ENCODE assay signal across 16 mouse cellular contexts in genomic region chr4:133903372-133903771, GRCm38 (mm10). TPM values are rescaled to one million over a fixed set of nuclear protein-coding genes. Genes with fewer than 3 reads are reported as not detected.
DNase-seq lines count a peak whose midpoint lies in the region; ATAC-seq and TF ChIP-seq lines count a peak whose summit lies in the region.
"Had no signal": no experiment of that assay in that cellular context is flagged by ENCODE, and none has a peak within 500 bp of the region (broad histone marks: within the 10 kb centered on the region; RNA-seq: fewer than 3 reads in every experiment).

No protein-coding gene starts in this region.

- no peak overlapping the region for H3K4me2 ChIP-seq in kidney, embryonic 16.5 days (replicated peaks; ENCODE audit: low read depth, low read length)
- no peak overlapping the region for H3K4me2 ChIP-seq in stomach, embryonic 15.5 days
- H3K4me2 ChIP-seq in stomach, postnatal 0 days (replicated peaks; ENCODE audit: low read depth): no peak overlapping the region
- H3K4me2 ChIP-seq: embryonic facial prominence, embryonic 15.5 days; neural tube, embryonic 12.5 days had no signal

- H3K36me3 ChIP-seq in kidney, embryonic 16.5 days (ENCODE audit: insufficient read depth, low read length): no peaks in the 10 kb centered on the region
- H3K36me3 ChIP-seq in stomach, embryonic 15.5 days: no peaks in the 10 kb centered on the region
- no peaks in the 10 kb centered on the region for H3K36me3 ChIP-seq in stomach, postnatal 0 days (ENCODE audit: control insufficient read depth, insufficient read depth, low read length)
- H3K36me3 ChIP-seq: embryonic facial prominence, embryonic 15.5 days; neural tube, embryonic 12.5 days had no signal

- H3K9me3 ChIP-seq in kidney, embryonic 16.5 days (ENCODE audit: low read length): no peaks in the 10 kb centered on the region
- no peaks in the 10 kb centered on the region for H3K9me3 ChIP-seq in stomach, embryonic 15.5 days
- H3K9me3 ChIP-seq in stomach, postnatal 0 days (ENCODE audit: control insufficient read depth, low read length): no peaks in the 10 kb centered on the region
- H3K9me3 ChIP-seq: embryonic facial prominence, embryonic 15.5 days; megakaryocyte, embryonic 14.5 days; neural tube, embryonic 12.5 days had no signal

- no peak for TF ChIP-seq EP300 in stomach, postnatal 0 days (optimal IDR thresholded peaks at IDR 0.05)

- peaks cover 11% of the 10 kb centered on the region; the same call in 1 of the 2 replicates for H3K4me1 ChIP-seq in kidney, embryonic 16.5 days (ENCODE audit: insufficient read depth, low read length)
- peaks cover 3% of the 10 kb centered on the region; the same call in 1 of the 2 replicates for H3K4me1 ChIP-seq in stomach, embryonic 15.5 days
- 0 out of 2 replicates have a peak, but pooled peaks cover 2% of the 10 kb centered on the region for H3K4me1 ChIP-seq in stomach, postnatal 0 days (replicated peaks; ENCODE audit: control insufficient read depth, insufficient read depth)

- H3K9ac ChIP-seq in kidney, embryonic 16.5 days (replicated peaks; ENCODE audit: low read length): no peak overlapping the region
- H3K9ac ChIP-seq in stomach, embryonic 15.5 days: no peak overlapping the region
- H3K9ac ChIP-seq in stomach, postnatal 0 days (ENCODE audit: low read length): no peak overlapping the region
- H3K9ac ChIP-seq: embryonic facial prominence, embryonic 15.5 days; neural tube, embryonic 12.5 days had no signal

- H3K4me3 ChIP-seq in kidney, embryonic 16.5 days (ENCODE audit: low read length): no peak overlapping the region
- no peak overlapping the region for H3K4me3 ChIP-seq in stomach, embryonic 15.5 days (replicated peaks)
- no peak overlapping the region for H3K4me3 ChIP-seq in stomach, postnatal 0 days (ENCODE audit: low read depth, low read length)
- H3K4me3 ChIP-seq: embryonic facial prominence, embryonic 15.5 days; megakaryocyte, embryonic 14.5 days; neural tube, embryonic 12.5 days had no signal

- H3K27me3 ChIP-seq in kidney, embryonic 16.5 days (ENCODE audit: insufficient read depth, low read length): no peaks in the 10 kb centered on the region
- H3K27me3 ChIP-seq in stomach, embryonic 15.5 days (replicated peaks): no peaks in the 10 kb centered on the region
- H3K27me3 ChIP-seq in stomach, postnatal 0 days (ENCODE audit: control insufficient read depth, insufficient read depth, low read length): no peaks in the 10 kb centered on the region
- H3K27me3 ChIP-seq: embryonic facial prominence, embryonic 15.5 days; neural tube, embryonic 12.5 days had no signal

- peak; percentile 32 for DNase-seq in adrenal gland, postnatal 14 days
- DNase-seq in adrenal gland, postnatal 25 days: no peak
- no peak for DNase-seq in kidney, postnatal 25 days
- no peak for DNase-seq in stomach, postnatal 0 days (ENCODE audit: low spot score)
- no peak for DNase-seq in thymus, adult 18-20 months
- DNase-seq in embryo, embryonic 10 days (ENCODE audit: low spot score): no peak
- DNase-seq: cerebellum, postnatal 10 days; gastrocnemius, postnatal 25 days; left cerebral cortex, postnatal 4 days had no signal

- no peak for TF ChIP-seq CTCF in stomach, postnatal 0 days (IDR thresholded peaks at IDR 0.05; ENCODE audit: low read depth)

- H3K27ac ChIP-seq in kidney, embryonic 16.5 days (ENCODE audit: low read length): no peak overlapping the region
- no peak overlapping the region for H3K27ac ChIP-seq in stomach, embryonic 15.5 days
- no peak overlapping the region for H3K27ac ChIP-seq in stomach, postnatal 0 days (replicated peaks)
- H3K27ac ChIP-seq: embryonic facial prominence, embryonic 15.5 days; hindbrain, postnatal 0 days; neural tube, embryonic 12.5 days had no signal

- ATAC-seq in kidney, embryonic 16.5 days (ENCODE audit: low FRiP score, low TSS enrichment): 0 out of 2 replicates have a peak, but pooled peaks have one; percentile 23
- peak; percentile 20; the same call in 1 of the 2 replicates for ATAC-seq in stomach, embryonic 15.5 days (ENCODE audit: insufficient read depth, low FRiP score, low read depth)
- no peak for ATAC-seq in stomach, postnatal 0 days (ENCODE audit: low FRiP score, low TSS enrichment)
- ATAC-seq: forebrain, embryonic 16.5 days; hindbrain, postnatal 0 days had no signal

- WGBS in kidney, embryonic 16.5 days: 66% methylated on average over 7 of the region's 7 CpGs
- 57% methylated on average over 7 of the region's 7 CpGs for WGBS in stomach, embryonic 15.5 days
- WGBS in stomach, postnatal 0 days: 60% methylated on average over 7 of the region's 7 CpGs

RNA-seq across cellular contexts. Expression of gene Rps6ka1, which starts 15.8 kb away (rescaled TPM):
- total RNA-seq in adrenal gland, postnatal 14 days (2021): 17.9 and 19.9 TPM in 2 replicates
- 14.7 and 21.3 TPM in 2 replicates for total RNA-seq in adrenal gland, postnatal 25 days (2021)
- polyA plus RNA-seq in kidney, embryonic 16.5 days (2015; fragmentation: Nextera tagmentation; extraction: Ambion mirVana): 52.0 and 53.4 TPM in 2 replicates
- 73.4 and 76.4 TPM in 2 replicates for polyA plus RNA-seq in stomach, embryonic 15.5 days (2015; fragmentation: Nextera tagmentation; extraction: Ambion mirVana)
- polyA plus RNA-seq in stomach, postnatal 0 days (2015; fragmentation: Nextera tagmentation; extraction: Ambion mirVana): 45.5 and 46.0 TPM in 2 replicates
